Mouse (Mus musculus): ENCODE measurements at regions not wholly inside any gene's neighbourhood (a gene's known extent, or its start where the extent isn't known, plus 50 kb on each side); places are given as distances from the start of the nearest gene placed in this dataset.

DNA sequence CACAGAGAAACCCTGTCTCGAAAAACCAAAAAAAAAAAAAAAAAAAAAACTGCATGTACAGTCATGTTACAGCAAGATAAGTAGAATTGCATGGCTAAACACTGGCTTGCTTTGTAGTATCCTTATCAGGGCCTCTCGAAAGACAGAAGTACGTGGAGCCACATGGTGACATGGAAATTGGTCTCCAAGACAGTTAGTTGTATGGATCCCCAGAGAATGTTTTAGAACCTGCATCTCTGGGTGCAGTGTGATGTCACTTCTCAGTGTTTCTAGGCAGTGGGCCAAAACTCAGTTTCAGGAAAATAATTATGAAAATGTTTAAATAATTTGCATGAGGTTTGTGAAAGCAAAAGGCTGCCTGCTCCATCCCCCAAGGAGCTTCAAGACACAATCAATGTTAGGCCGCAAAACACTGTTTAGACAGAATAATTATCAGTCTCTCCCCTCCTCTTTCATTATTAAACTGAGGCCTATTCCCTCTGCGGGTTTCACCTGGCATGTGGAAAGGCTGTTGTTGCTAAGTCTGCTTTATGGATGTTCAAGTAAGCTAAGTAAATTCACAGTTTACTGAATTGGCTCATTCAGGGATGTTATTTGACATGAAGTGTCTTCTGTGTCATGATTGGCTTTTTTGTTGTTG is 72.9 kb upstream of the Atg10 start:
- H3K27me3 ChIP-seq (replicated peaks): no peaks in the 10 kb centered on the region
- no peak overlapping the region for H3K9ac ChIP-seq (ENCODE audit: insufficient read depth, low read depth)
- no peak overlapping the region for H3K4me3 ChIP-seq (replicated peaks in 1 of 3; ENCODE audit: low read depth in 2 of 3, low read length in 2 of 3, poor library complexity in 1 of 3)
- dilution Hi-C loops (cut with MboI; ENCODE audit: extremely low pct_ligation_motif_present, extremely low pct_unique_long_range_greater_than_20kb, low sequenced_read_pairs): no loop called here
- DNase-seq (ENCODE audit: extremely low read depth): peak; percentile 72
- H3K4me2 ChIP-seq (ENCODE audit: insufficient read depth, low read depth, poor library complexity, severe bottlenecking): peak overlapping the region; percentile 78; the same call in 1 of the 2 replicates
- no peaks in the 10 kb centered on the region for H3K36me3 ChIP-seq (replicated peaks in 1 of 2; ENCODE audit: control insufficient read depth in 1 of 2, insufficient read depth in 1 of 2, low read length in 1 of 2)
- no peak for TF ChIP-seq RCOR1 (conservative IDR thresholded peaks at IDR 0.05; ENCODE audit: low read depth, low read length)
- TF ChIP-seq MEF2A (IDR thresholded peaks at IDR 0.05; ENCODE audit: borderline replicate concordance, low read depth, low read length): peak; percentile 64; the same call in 1 of the 2 replicates
- no peak for TF ChIP-seq CHD1 (IDR thresholded peaks at IDR 0.05; ENCODE audit: low read depth, low read length)
- no peak for TF ChIP-seq ZC3H11A (IDR thresholded peaks at IDR 0.05; ENCODE audit: low read depth, low read length)
- TF ChIP-seq CHD2 (IDR thresholded peaks at IDR 0.05; ENCODE audit: low read length): no peak; the same call in 1 of the 2 replicates
- no peak for TF ChIP-seq RAD21 (IDR thresholded peaks at IDR 0.05; ENCODE audit: low read depth, low read length)
- TF ChIP-seq JUN (IDR thresholded peaks at IDR 0.05; ENCODE audit: insufficient read depth, low read depth, low read length): peak; percentile 74; the same call in 1 of the 2 replicates
- no peak for TF ChIP-seq TCF12 (IDR thresholded peaks at IDR 0.05; ENCODE audit: low read depth, low read length)
- TF ChIP-seq SMC3 (IDR thresholded peaks at IDR 0.05; ENCODE audit: low read depth, low read length): no peak
- no peak for TF ChIP-seq MAZ (IDR thresholded peaks at IDR 0.05; ENCODE audit: low read depth, low read length)
- no peak for TF ChIP-seq ELF1 (IDR thresholded peaks at IDR 0.05; ENCODE audit: low read depth, low read length)
- TF ChIP-seq GABPA (IDR thresholded peaks at IDR 0.05; ENCODE audit: insufficient replicate concordance, low read depth, low read length): no peak
- TF ChIP-seq PAX5 (IDR thresholded peaks at IDR 0.05; ENCODE audit: low read length): no peak
- TF ChIP-seq MXI1 (IDR thresholded peaks at IDR 0.05; ENCODE audit: low read depth, low read length): no peak
- no peak for TF ChIP-seq ZKSCAN1 (IDR thresholded peaks at IDR 0.05; ENCODE audit: borderline replicate concordance, low read depth, low read length)
- no peak for TF ChIP-seq HCFC1 (IDR thresholded peaks at IDR 0.05; ENCODE audit: low read depth, low read length)
- TF ChIP-seq MYC (IDR thresholded peaks at IDR 0.05; ENCODE audit: low read depth, low read length): 0 out of 2 replicates have a peak, but pooled peaks have one; percentile 15
- 0 out of 2 replicates have a peak, but pooled peaks have one; percentile 28 for TF ChIP-seq MAFK (IDR thresholded peaks at IDR 0.05; ENCODE audit: insufficient replicate concordance, low read length)
- TF ChIP-seq UBTF (IDR thresholded peaks at IDR 0.05; ENCODE audit: low read depth, low read length): no peak
- TF ChIP-seq ZMIZ1 (IDR thresholded peaks at IDR 0.05; ENCODE audit: low read depth, low read length): no peak
- peak; percentile 68 for TF ChIP-seq EP300 (IDR thresholded peaks at IDR 0.05; ENCODE audit: low read length)
- no peak for TF ChIP-seq POLR2AphosphoS2 (IDR thresholded peaks at IDR 0.05; ENCODE audit: low read depth, low read length)
- no peak for TF ChIP-seq NRF1 (IDR thresholded peaks at IDR 0.05; ENCODE audit: low read depth, low read length)
- TF ChIP-seq ZNF384 (IDR thresholded peaks at IDR 0.05; ENCODE audit: low read depth, low read length): peak; percentile 78
- TF ChIP-seq USF1 (IDR thresholded peaks at IDR 0.05; ENCODE audit: low read depth, low read length): no peak
- 0 out of 2 replicates have a peak, but pooled peaks have one; percentile 41 for TF ChIP-seq JUND (conservative IDR thresholded peaks at IDR 0.05; ENCODE audit: low read depth, low read length)
- peak; percentile 59 for TF ChIP-seq ETS1 (conservative IDR thresholded peaks at IDR 0.05; ENCODE audit: low read depth, low read length)
- peak; percentile 60 for TF ChIP-seq MAX (IDR thresholded peaks at IDR 0.05; ENCODE audit: low read length)
- TF ChIP-seq CTCF (conservative IDR thresholded peaks at IDR 0.05 in 1 of 2, IDR thresholded peaks at IDR 0.05 in 1 of 2; ENCODE audit: low read depth in 2 of 2, low read length in 2 of 2): no peak
- peak; percentile 70 for TF ChIP-seq IRF4 (IDR thresholded peaks at IDR 0.05; ENCODE audit: low read depth, low read length)
- TF ChIP-seq KAT2A (IDR thresholded peaks at IDR 0.05; ENCODE audit: insufficient replicate concordance, low read length): no peak
- TF ChIP-seq SIN3A (IDR thresholded peaks at IDR 0.05; ENCODE audit: low read length): no peak
- TF ChIP-seq USF2 (conservative IDR thresholded peaks at IDR 0.05; ENCODE audit: low read depth, low read length): no peak
- no peak for TF ChIP-seq POLR2A (IDR thresholded peaks at IDR 0.05; ENCODE audit: low read depth, low read length)
- TF ChIP-seq TBP (conservative IDR thresholded peaks at IDR 0.05; ENCODE audit: low read depth, low read length): no peak
- no peak for TF ChIP-seq NELFE (IDR thresholded peaks at IDR 0.05; ENCODE audit: low read depth, low read length)
- TF ChIP-seq E2F4 (IDR thresholded peaks at IDR 0.05; ENCODE audit: insufficient replicate concordance, low read depth, low read length): no peak
- TF ChIP-seq BHLHE40 (IDR thresholded peaks at IDR 0.05; ENCODE audit: low read depth, low read length): peak; percentile 45; the same call in 1 of the 2 replicates
- H3K9me3 ChIP-seq (replicated peaks; ENCODE audit: low read length): peaks cover 6% of the 10 kb centered on the region
- in situ Hi-C loops (cut with MboI; ENCODE audit: low pct_ligation_motif_present, low pct_unique_long_range_greater_than_20kb, low sequenced_read_pairs): no loop called here
- H3K27ac ChIP-seq (ENCODE audit: insufficient read depth, low read depth): no peak overlapping the region
- H3K79me2 ChIP-seq (replicated peaks; ENCODE audit: control insufficient read depth, extremely low read depth, insufficient read depth, poor library complexity, severe bottlenecking): no peaks in the 10 kb centered on the region
- H3K4me1 ChIP-seq (ENCODE audit: control insufficient read depth in 1 of 2, insufficient read depth in 2 of 2): peaks cover 7 to 37% of the 10 kb centered on the region in 2 experiments
